Mouse (Mus musculus) ES-Bruce4 (cell line): ENCODE measurements around the gene Dcxr. TPM values are rescaled to one million over a fixed set of nuclear protein-coding genes. Genes with fewer than 3 reads are reported as not detected.
"Not testable (repeated sequence)": the region's sequence is repeated elsewhere in the genome, so short reads cannot be mapped to it uniquely, and the experiment has no call there.

Experiments used
- H3K27ac ChIP-seq: 2 replicates; pipeline ENCODE4 v1.5.1; 2012; ENCODE audit warnings: low read length, inconsistent platforms; ENCODE audit not compliant: insufficient read depth
- H3K27me3 ChIP-seq: 2 replicates; pipeline ENCODE4 v1.6.1; 2012; ENCODE audit warnings: mild to moderate bottlenecking, low read length, inconsistent platforms; ENCODE audit not compliant: control insufficient read depth, poor library complexity, insufficient read depth, severe bottlenecking
- H3K36me3 ChIP-seq: 2 replicates; pipeline ENCODE4 v1.6.1; 2012; ENCODE audit warnings: inconsistent platforms, mild to moderate bottlenecking, low read length, moderate library complexity; ENCODE audit not compliant: control insufficient read depth, poor library complexity, insufficient read depth, severe bottlenecking
- H3K4me1 ChIP-seq: one replicate; pipeline ENCODE4 v1.8.1; 2011; ENCODE audit warnings: low read length; ENCODE audit not compliant: control insufficient read depth, insufficient read depth
- H3K4me3 ChIP-seq: 2 replicates; pipeline ENCODE4 v1.5.1; 2011; ENCODE audit warnings: low read depth, mild to moderate bottlenecking, low read length
- H3K9ac ChIP-seq: 2 replicates; pipeline ENCODE4 v1.6.1; 2012; ENCODE audit warnings: low read depth, mild to moderate bottlenecking, inconsistent platforms; ENCODE audit not compliant: poor library complexity, severe bottlenecking
- H3K9me3 ChIP-seq: replicated peaks from 2 replicates; pipeline ENCODE4 v1.6.1; 2012; ENCODE audit warnings: mild to moderate bottlenecking, low read length, inconsistent platforms; ENCODE audit not compliant: control insufficient read depth, poor library complexity, insufficient read depth, severe bottlenecking
- CTCF ChIP-seq: IDR thresholded peaks from one replicate; pipeline ENCODE4 v1.8.1; 2011; ENCODE audit warnings: low read depth, low read length
- EP300 ChIP-seq: IDR thresholded peaks from 2 replicates; pipeline ENCODE4 v1.6.1; 2011; ENCODE audit warnings: low read depth, low read length; ENCODE audit not compliant: insufficient read depth
- POLR2A ChIP-seq: IDR thresholded peaks from one replicate; pipeline ENCODE4 v1.8.1; 2011; ENCODE audit warnings: low read length; ENCODE audit not compliant: insufficient read depth
- polyA plus RNA-seq: library from polyadenylated mRNA; stranded (reverse); fragments of >200 nt; gene quantifications from 2 replicates; pipeline ENCODE4 v1.2.4, GENCODE M21; 2011; ENCODE audit warnings: low read depth; ENCODE audit not compliant: missing spikeins, insufficient read depth, insufficient read length

Gene Dcxr
- polyA plus RNA-seq, 1 experiment, result 54.3 TPM

- no peak overlapping the region for H3K4me3 ChIP-seq
- no peak overlapping the region for H3K9ac ChIP-seq
- H3K27me3 ChIP-seq, result no peaks in the 10 kb centered on the region
- no peak overlapping the region for H3K27ac ChIP-seq
- TF ChIP-seq CTCF (no peak), POLR2A (no peak), EP300 (no peak)
- H3K36me3 ChIP-seq, result peaks cover 10% of the 10 kb centered on the region
- H3K4me1 ChIP-seq, result no peaks in the 10 kb centered on the region
- no peaks in the 10 kb centered on the region for H3K9me3 ChIP-seq
Measured at GRCm38 (mm10) chr11:120684086-120684485, 43.0 kb downstream of the Dcxr start.

GRCm38 (mm10) chr11:120683536-120683935 lies 43.5 kb downstream of the Dcxr start:
- Histone ChIP-seq H3K27me3 (no peaks in the 10 kb centered on the region), H3K4me1 (no peaks in the 10 kb centered on the region), H3K36me3 (peaks cover 5% of the 10 kb centered on the region), H3K9ac (no peak overlapping the region), H3K9me3 (no peaks in the 10 kb centered on the region), H3K27ac (no peak overlapping the region), H3K4me3 (no peak overlapping the region)
- TF ChIP-seq POLR2A, result no peak
- TF ChIP-seq EP300, result no peak
- no peak for TF ChIP-seq CTCF

- H3K27ac ChIP-seq, result no peak overlapping the region
- no peaks in the 10 kb centered on the region for H3K27me3 ChIP-seq
- no peak overlapping the region for H3K4me3 ChIP-seq
- no peak overlapping the region for H3K9ac ChIP-seq
- no peaks in the 10 kb centered on the region for H3K4me1 ChIP-seq
- no peak for TF ChIP-seq CTCF
- TF ChIP-seq POLR2A, result no peak
- TF ChIP-seq EP300, result no peak
- H3K9me3 ChIP-seq, result no peaks in the 10 kb centered on the region
- H3K36me3 ChIP-seq, result peaks cover 5% of the 10 kb centered on the region; the same call in 1 of the 2 replicates
Measured at GRCm38 (mm10) chr11:120682683-120683082, 44.4 kb downstream of the Dcxr start.

- H3K36me3 ChIP-seq, result peaks cover 5% of the 10 kb centered on the region; the same call in 1 of the 2 replicates
- peak; percentile 44 for TF ChIP-seq CTCF
- no peak for TF ChIP-seq EP300
- TF ChIP-seq POLR2A, result no peak
Measured at GRCm38 (mm10) chr11:120679909-120680308, 47.2 kb downstream of the Dcxr start.

GRCm38 (mm10) chr11:120676951-120677350 lies 50.1 kb downstream of the Dcxr start:
- H3K27me3 ChIP-seq, result no peaks in the 10 kb centered on the region
- TF ChIP-seq EP300 (no peak), POLR2A (no peak), CTCF (no peak)
- H3K4me3 ChIP-seq, result no peak overlapping the region
- H3K4me1 ChIP-seq, result no peaks in the 10 kb centered on the region
- H3K36me3 ChIP-seq, result peaks cover 4% of the 10 kb centered on the region; the same call in 1 of the 2 replicates
- H3K27ac ChIP-seq, result no peak overlapping the region
- no peak overlapping the region for H3K9ac ChIP-seq
- no peaks in the 10 kb centered on the region for H3K9me3 ChIP-seq

More at GRCm38 (mm10) chr11:120679909-120680308, 47.2 kb downstream of the Dcxr start:
- H3K9me3 ChIP-seq, result no peaks in the 10 kb centered on the region
- no peak overlapping the region for H3K27ac ChIP-seq
- no peak overlapping the region for H3K4me3 ChIP-seq
- no peaks in the 10 kb centered on the region for H3K27me3 ChIP-seq
- no peak overlapping the region for H3K9ac ChIP-seq
- H3K4me1 ChIP-seq, result no peaks in the 10 kb centered on the region

- not testable (repeated sequence) for H3K9me3 ChIP-seq, H3K36me3 ChIP-seq, H3K9ac ChIP-seq, H3K27me3 ChIP-seq, H3K4me1 ChIP-seq, H3K27ac ChIP-seq, H3K4me3 ChIP-seq
Measured at GRCm38 (mm10) chr11:120675875-120676274, 51.2 kb downstream of the Dcxr start.

Other genes with a start within 250 kb of the Dcxr start
- gene Mrpl12, start 242.7 kb downstream of the Dcxr start, polyA plus RNA-seq, result 83.6 and 90.5 TPM in 2 replicates
- 8.3 TPM in 2 replicates for gene Slc25a10, start 235.4 kb downstream of the Dcxr start, polyA plus RNA-seq
- gene Gcgr, start 196.6 kb downstream of the Dcxr start, polyA plus RNA-seq, result 0.65 TPM in 1 of 2 replicates, not detected in the other
- gene Mcrip1, start 177.6 kb downstream of the Dcxr start, polyA plus RNA-seq, result 46.4 and 53.4 TPM in 2 replicates
- gene Ppp1r27, start 176.1 kb downstream of the Dcxr start, polyA plus RNA-seq, result not detected in 2 replicates
- 326 and 338 TPM in 2 replicates for gene P4hb, start 154.0 kb downstream of the Dcxr start, polyA plus RNA-seq
- 269 and 298 TPM in 2 replicates for gene Arhgdia, start 145.7 kb downstream of the Dcxr start, polyA plus RNA-seq
- 229 and 242 TPM in 2 replicates for gene Alyref, start 128.9 kb downstream of the Dcxr start, polyA plus RNA-seq
- gene Anapc11, start 128.9 kb downstream of the Dcxr start, polyA plus RNA-seq, result 84.0 and 100 TPM in 2 replicates
- not detected in 2 replicates for gene Npb, start 118.8 kb downstream of the Dcxr start, polyA plus RNA-seq
- gene Pcyt2, start 109.3 kb downstream of the Dcxr start, polyA plus RNA-seq, result 37.0 and 39.6 TPM in 2 replicates
- 10.8 and 11.1 TPM in 2 replicates for gene Sirt7, start 102.0 kb downstream of the Dcxr start, polyA plus RNA-seq
- 48.0 and 53.0 TPM in 2 replicates for gene Mafg, start 93.7 kb downstream of the Dcxr start, polyA plus RNA-seq
- gene Pycr1, start 83.5 kb downstream of the Dcxr start, polyA plus RNA-seq, result 41.7 and 55.3 TPM in 2 replicates
- gene Myadml2, start 79.1 kb downstream of the Dcxr start, polyA plus RNA-seq, result not detected in 2 replicates
- 2.3 and 5.1 TPM in 2 replicates for gene Notum, start 66.1 kb downstream of the Dcxr start, polyA plus RNA-seq
- gene Aspscr1, start 54.3 kb downstream of the Dcxr start, polyA plus RNA-seq, result 46.5 and 50.8 TPM in 2 replicates
- 38.0 and 45.3 TPM in 2 replicates for gene Cenpx, start 13.5 kb downstream of the Dcxr start, polyA plus RNA-seq
- 7.3 and 9.8 TPM in 2 replicates for gene Lrrc45, start 13.4 kb downstream of the Dcxr start, polyA plus RNA-seq
- 16.6 and 20.7 TPM in 2 replicates for gene Rac3, start 5.8 kb downstream of the Dcxr start, polyA plus RNA-seq
- not detected in 2 replicates for gene Cbr2, start 4.8 kb upstream of the Dcxr start, polyA plus RNA-seq
- 56.2 and 85.9 TPM in 2 replicates for gene Hmga1b, start 35.5 kb upstream of the Dcxr start, polyA plus RNA-seq
- 8.9 and 9.3 TPM in 2 replicates for gene Rfng, start 56.9 kb upstream of the Dcxr start, polyA plus RNA-seq
- gene Gps1, start 57.0 kb upstream of the Dcxr start, polyA plus RNA-seq, result 92.0 and 95.2 TPM in 2 replicates
- gene Dus1l, start 69.1 kb upstream of the Dcxr start, polyA plus RNA-seq, result 56.7 and 66.9 TPM in 2 replicates
- 114 and 127 TPM in 2 replicates for gene Fasn, start 97.3 kb upstream of the Dcxr start, polyA plus RNA-seq
- gene Ccdc57, start 205.6 kb upstream of the Dcxr start, polyA plus RNA-seq, result 3.4 and 3.8 TPM in 2 replicates
- 80.9 and 84.3 TPM in 2 replicates for gene Slc16a3, start 221.2 kb upstream of the Dcxr start, polyA plus RNA-seq